Mouse (Mus musculus) lung, adult 2 months (tissue): ENCODE data around the gene Ddi1.

Experiments used
- CTCF ChIP-seq: fragments of 200-500 bp; IDR thresholded peaks from 2 replicates; pipeline ENCODE4 v1.5.1; 2011; ENCODE audit warnings: mild to moderate bottlenecking, low read length, control low read depth; ENCODE audit not compliant: insufficient read depth
- POLR2A ChIP-seq: fragments of 200-500 bp; IDR thresholded peaks from 2 replicates; pipeline ENCODE4 v1.6.1; 2011; ENCODE audit warnings: low read depth, mild to moderate bottlenecking, control low read depth, low read length, borderline replicate concordance; ENCODE audit errors: extremely low read depth

DNA sequence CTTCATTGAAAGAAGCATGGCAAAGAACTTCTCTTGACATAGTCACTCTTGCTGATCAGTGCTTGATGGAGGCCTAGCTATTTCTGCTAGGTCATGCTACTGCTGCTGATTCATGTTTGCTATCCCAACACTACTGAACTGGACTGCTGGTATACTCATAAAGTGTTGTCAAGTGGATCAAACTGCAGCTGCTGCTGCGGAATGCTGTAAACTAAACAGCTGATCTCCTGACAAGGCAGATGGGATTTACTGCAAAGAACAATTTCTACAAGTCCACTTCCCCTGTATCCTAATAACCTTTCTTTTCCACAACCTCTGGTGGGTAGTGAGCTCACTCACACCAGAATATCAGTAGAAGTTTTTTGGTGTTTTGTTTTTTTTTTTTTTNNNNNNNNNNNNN, 47.5 kb upstream of the Ddi1 start:
- TF ChIP-seq CTCF (no peak), POLR2A (no peak)
